Mouse (Mus musculus) liver, embryonic 14.5 days (tissue): ENCODE results near the gene Rin2. TPM values are rescaled to one million over a fixed set of nuclear protein-coding genes. Genes with fewer than 3 reads are reported as not detected.

Source experiments
- ATAC-seq: fragments of 200-750 bp; cut with Nextera tagmentation; 2 replicates; pipeline ENCODE4 v1.8.0; 2017; ENCODE audit warnings: moderate number of reproducible peaks, mild to moderate bottlenecking, moderate library complexity; ENCODE audit not compliant: insufficient read depth
- DNase-seq, 3 experiments: peaks; one replicate each; pipeline ENCODE4 v3.0.0-alpha.2; 2012 to 2013; ENCODE audit warnings: low read depth in 3 of 3, low spot score in 3 of 3
- H3K27ac ChIP-seq: fragments of 300-500 bp; sonication (generic); 2 replicates; pipeline ENCODE4 v1.5.1; 2014; ENCODE audit warnings: moderate library complexity, mild to moderate bottlenecking, control low read depth, inconsistent platforms
- H3K27me3 ChIP-seq: fragments of 300-500 bp; sonication (generic); 2 replicates; pipeline ENCODE4 v1.6.1; 2014; ENCODE audit warnings: mild to moderate bottlenecking, low read length, moderate library complexity; ENCODE audit not compliant: control insufficient read depth, insufficient read depth
- H3K36me3 ChIP-seq: fragments of 300-500 bp; sonication (generic); replicated peaks from 2 replicates; pipeline ENCODE4 v1.6.1; 2014; ENCODE audit warnings: low read depth; ENCODE audit not compliant: control insufficient read depth, insufficient read depth
- H3K4me1 ChIP-seq, 2 experiments: fragments of 200-500 bp in 1 of 2; fragments of 300-500 bp in 1 of 2; sonication (generic) in 1 of 2; replicated peaks; 2 replicates each; pipeline ENCODE4 v1.6.1; 2012 to 2014; ENCODE audit warnings: antibody characterized with exemption in 1 of 2, inconsistent platforms in 1 of 2, low read length in 1 of 2; ENCODE audit not compliant: control insufficient read depth in 2 of 2, insufficient read depth in 2 of 2
- H3K4me2 ChIP-seq: fragments of 300-500 bp; sonication (generic); 2 replicates; pipeline ENCODE4 v1.6.1; 2014; ENCODE audit warnings: low read depth, mild to moderate bottlenecking, control low read depth, moderate library complexity
- H3K4me3 ChIP-seq, 2 experiments: fragments of 200-500 bp in 1 of 2; fragments of 300-500 bp in 1 of 2; sonication (generic) in 1 of 2; 2 replicates each; pipeline ENCODE4 v1.5.1; 2012 to 2014; ENCODE audit warnings: low read depth in 2 of 2, low read length in 2 of 2, mild to moderate bottlenecking in 2 of 2, control low read depth in 1 of 2, inconsistent platforms in 1 of 2, moderate library complexity in 1 of 2; ENCODE audit not compliant: insufficient read depth in 1 of 2
- H3K9ac ChIP-seq: fragments of 300-500 bp; sonication (generic); replicated peaks from 2 replicates; pipeline ENCODE4 v1.6.1; 2014; ENCODE audit warnings: mild to moderate bottlenecking, control low read depth, moderate library complexity
- H3K9me3 ChIP-seq: fragments of 300-500 bp; sonication (generic); 2 replicates; pipeline ENCODE4 v1.6.1; 2016; ENCODE audit warnings: low read length, mixed read lengths; ENCODE audit not compliant: control insufficient read depth
- CTCF ChIP-seq: IDR thresholded peaks from 2 replicates; pipeline ENCODE4 v1.5.1; 2016; ENCODE audit warnings: antibody characterized with exemption, low read depth, control low read depth
- EP300 ChIP-seq: IDR thresholded peaks from 2 replicates; pipeline ENCODE4 v1.6.1; 2016; ENCODE audit warnings: antibody characterized with exemption, low read depth
- WGBS: fragments of 180-500 bp; shearing (Covaris S2); extraction: QIAGEN DNeasy Blood & Tissue Kit; methylation state at CpG from one replicate; pipeline ENCODE4 v1.1.7; 2014; ENCODE audit not compliant: insufficient replicate concordance; 5-methylcytosine and 5-hydroxymethylcytosine counted together
- polyA plus RNA-seq, 2 experiments: library from polyadenylated mRNA; depleted of rRNA in 1 of 2; stranded (reverse) in 1 of 2; unstranded in 1 of 2; fragments of >200 nt; fragmentation: Nextera tagmentation in 1 of 2; extraction: Ambion mirVana in 1 of 2; gene quantifications; 2 replicates each; pipeline versions ENCODE4 v1.2.1 to v1.2.3; 2012 to 2014

Rin2 gene
- polyA plus RNA-seq, 2 experiments = 1.1 to 1.7 TPM

DNA sequence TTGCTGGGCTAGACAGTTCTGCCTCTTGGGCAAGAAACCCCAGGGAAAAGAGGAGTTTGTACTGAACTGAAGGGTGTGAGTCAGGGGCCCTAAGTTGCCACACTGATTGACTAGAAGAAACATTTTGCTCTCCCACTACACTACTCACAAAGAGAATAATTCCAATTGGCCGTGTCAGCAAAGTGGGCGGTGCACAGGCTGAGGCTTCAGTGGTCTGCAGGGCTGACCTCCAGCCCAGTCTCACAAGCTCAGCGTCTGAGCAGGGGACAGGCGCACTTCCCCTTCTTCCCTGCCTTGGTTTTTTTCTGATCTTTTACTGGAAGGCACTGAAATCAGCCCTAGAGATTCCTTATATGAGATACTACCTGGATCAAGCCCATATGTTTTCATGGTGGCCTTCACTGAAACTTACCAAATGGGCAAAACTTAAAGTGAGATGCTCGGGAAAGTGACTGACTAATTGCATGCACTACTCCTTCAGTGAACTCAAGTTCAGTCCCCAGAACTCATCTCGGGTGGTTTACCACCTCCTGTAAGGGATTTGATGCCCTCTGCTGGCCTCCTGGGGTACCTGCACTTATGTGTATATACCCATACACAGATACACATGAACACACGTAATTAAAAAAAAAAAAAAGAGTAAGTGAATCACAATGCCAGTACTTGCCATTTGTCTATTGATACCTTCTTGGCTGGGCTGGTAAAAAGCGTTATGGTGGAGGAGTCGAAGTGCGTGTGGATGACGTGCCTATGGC is 191.9 kb downstream of the Rin2 start:
- 66% methylated on average over 11 of the region's 11 CpGs for WGBS
- no peak for TF ChIP-seq EP300
- no peak for TF ChIP-seq CTCF
- no peaks in the 10 kb centered on the region for H3K27me3 ChIP-seq
- no peak overlapping the region for H3K9ac ChIP-seq
- 0 out of 4 replicates have a peak, but pooled peaks cover 0 to 2% of the 10 kb centered on the region in 2 experiments for H3K4me1 ChIP-seq
- H3K9me3 ChIP-seq = no peaks in the 10 kb centered on the region
- H3K4me3 ChIP-seq = no peak overlapping the region
- no peak for ATAC-seq
- no peaks in the 10 kb centered on the region for H3K36me3 ChIP-seq
- no peak overlapping the region for H3K4me2 ChIP-seq
- DNase-seq = no peak
- H3K27ac ChIP-seq = no peak overlapping the region

DNA sequence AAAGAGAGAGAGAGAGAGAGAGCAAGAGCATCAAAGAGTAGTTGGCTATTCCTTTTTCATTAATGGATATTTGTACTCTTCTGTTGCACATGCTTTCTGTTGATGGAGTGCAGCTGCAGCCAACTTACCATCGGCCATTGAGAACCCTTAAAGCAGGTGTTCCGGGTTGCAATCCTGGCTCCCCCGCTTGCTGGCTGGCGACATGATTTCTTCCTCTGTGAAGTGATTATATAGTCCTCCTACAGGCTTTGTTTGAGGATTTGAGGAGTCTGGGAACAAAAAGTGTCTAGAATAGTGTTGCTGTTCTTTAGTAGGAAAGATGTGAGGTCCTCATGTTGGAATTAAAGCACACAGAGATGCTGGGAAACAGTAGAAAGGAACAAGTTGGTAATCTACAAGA is 196.3 kb downstream of the Rin2 start:
- WGBS = 73% methylated on average over 4 of the region's 4 CpGs
- H3K36me3 ChIP-seq = no peaks in the 10 kb centered on the region
- ATAC-seq (no peak), DNase-seq (no peak)
- H3K27me3 ChIP-seq = no peaks in the 10 kb centered on the region
- no peaks in the 10 kb centered on the region for H3K4me1 ChIP-seq
- TF ChIP-seq CTCF (no peak), EP300 (no peak)
- no peak overlapping the region for H3K4me2 ChIP-seq
- no peak overlapping the region for H3K27ac ChIP-seq
- H3K9me3 ChIP-seq = no peaks in the 10 kb centered on the region
- no peak overlapping the region for H3K4me3 ChIP-seq
- no peak overlapping the region for H3K9ac ChIP-seq

- Histone ChIP-seq H3K4me1 (no peaks in the 10 kb centered on the region), H3K9ac (no peak overlapping the region), H3K27ac (no peak overlapping the region), H3K36me3 (no peaks in the 10 kb centered on the region), H3K9me3 (no peaks in the 10 kb centered on the region), H3K4me2 (no peak overlapping the region), H3K4me3 (no peak overlapping the region), H3K27me3 (no peaks in the 10 kb centered on the region)
- 57% methylated on average over 1 of the region's 1 CpGs for whole genome bisulfite sequencing
- TF ChIP-seq EP300 = no peak
- no peak for TF ChIP-seq CTCF
- no peak for DNase-seq
- no peak for ATAC-seq
Observed at GRCm38 (mm10) chr2:145872099-145872498, 197.1 kb downstream of the Rin2 start.

DNA sequence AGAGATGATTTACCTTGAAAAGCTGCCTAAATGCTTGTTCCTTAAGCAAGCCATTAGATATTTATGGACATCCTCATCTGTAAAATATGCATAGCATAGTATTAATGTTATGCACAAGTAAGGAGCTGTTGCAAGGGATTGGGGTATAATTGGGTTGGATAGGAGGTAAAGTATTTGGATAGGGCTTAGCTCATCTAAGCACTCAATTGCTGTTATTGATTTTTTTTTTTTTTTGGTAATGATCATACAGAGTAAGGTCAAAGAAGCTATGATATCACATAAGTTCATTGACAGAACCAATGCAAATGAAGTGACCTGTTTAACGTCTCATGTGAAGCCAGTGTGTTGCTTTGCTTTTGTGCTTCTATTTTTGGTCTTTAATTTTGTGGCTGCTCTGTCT is 198.9 kb downstream of the Rin2 start:
- Histone ChIP-seq H3K4me1 (no peaks in the 10 kb centered on the region), H3K9me3 (no peaks in the 10 kb centered on the region), H3K27ac (no peak overlapping the region), H3K36me3 (no peaks in the 10 kb centered on the region), H3K9ac (no peak overlapping the region), H3K27me3 (no peaks in the 10 kb centered on the region), H3K4me3 (no peak overlapping the region), H3K4me2 (no peak overlapping the region)
- DNase-seq (no peak), ATAC-seq (no peak)
- WGBS = 46% methylated on average over 1 of the region's 1 CpGs
- TF ChIP-seq CTCF (no peak), EP300 (no peak)

DNA sequence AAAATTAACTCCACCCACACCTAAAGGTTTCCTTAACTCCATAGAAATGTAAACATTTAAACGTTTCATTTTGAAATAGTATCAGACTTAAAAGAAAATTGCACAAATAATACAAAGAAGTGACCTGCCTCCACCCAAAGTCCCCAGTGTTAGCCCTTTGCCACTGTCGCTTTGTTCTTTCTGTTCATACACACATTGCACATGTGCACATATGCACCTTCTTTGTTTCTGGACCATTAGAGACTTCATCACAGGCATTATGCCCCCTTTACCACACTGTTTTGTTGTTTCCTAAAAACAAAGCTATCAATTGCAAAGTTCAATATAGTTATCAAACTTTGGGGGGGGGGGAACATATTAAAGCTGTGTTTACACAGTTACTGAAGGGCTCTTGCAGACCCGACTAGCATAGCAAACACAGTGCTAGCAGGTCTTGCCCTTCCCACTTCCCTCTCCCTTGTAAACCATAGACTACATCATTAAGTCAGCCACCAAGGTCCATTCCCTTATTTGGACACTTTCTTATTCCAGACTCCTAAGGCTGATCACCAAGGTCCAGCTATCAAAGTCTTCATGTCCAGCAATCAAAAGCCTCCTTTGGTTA is 200.0 kb downstream of the Rin2 start:
- Histone ChIP-seq H3K36me3 (no peaks in the 10 kb centered on the region), H3K9me3 (no peaks in the 10 kb centered on the region), H3K4me2 (no peak overlapping the region), H3K27me3 (no peaks in the 10 kb centered on the region), H3K4me1 (no peaks in the 10 kb centered on the region), H3K4me3 (no peak overlapping the region), H3K9ac (no peak overlapping the region), H3K27ac (no peak overlapping the region)
- TF ChIP-seq CTCF (no peak), EP300 (no peak)
- ATAC-seq (no peak), DNase-seq (no peak)
- 42% methylated on average over 3 of the region's 3 CpGs for WGBS
